Mouse (Mus musculus): ENCODE data around the gene St3gal2. TPM values are rescaled to one million over a fixed set of nuclear protein-coding genes. Genes with fewer than 3 reads are reported as not detected.

The St3gal2 gene
- polyA plus RNA-seq, 1 experiment: not detected

- WGBS: 77% methylated on average over 12 of the region's 12 CpGs
- Histone ChIP-seq H3K27ac (ENCODE audit: insufficient read depth, low read depth, low read length) (no peak overlapping the region), H3K4me1 (ENCODE audit: control insufficient read depth, insufficient read depth, low read length) (no peaks in the 10 kb centered on the region), H3K4me3 (ENCODE audit: insufficient read depth, low read depth, low read length) (no peak overlapping the region)
- TF ChIP-seq CTCF (IDR thresholded peaks at IDR 0.05; ENCODE audit: insufficient read depth, low read depth, low read length): no peak
- TF ChIP-seq POLR2A (IDR thresholded peaks at IDR 0.05; ENCODE audit: insufficient read depth, low read depth, low read length): no peak
Measured at GRCm38 (mm10) chr8:110889904-110890470, 29.7 kb upstream of the St3gal2 start.

GRCm38 (mm10) chr8:110892040-110892439, 27.7 kb upstream of the St3gal2 start:
- TF ChIP-seq POLR2A (IDR thresholded peaks at IDR 0.05; ENCODE audit: insufficient read depth, low read depth, low read length) (no peak), CTCF (IDR thresholded peaks at IDR 0.05; ENCODE audit: insufficient read depth, low read depth, low read length) (no peak)
- Histone ChIP-seq H3K27ac (ENCODE audit: insufficient read depth, low read depth, low read length) (no peak overlapping the region), H3K4me3 (ENCODE audit: insufficient read depth, low read depth, low read length) (no peak overlapping the region), H3K4me1 (ENCODE audit: control insufficient read depth, insufficient read depth, low read length) (no peaks in the 10 kb centered on the region)
- WGBS: 93% methylated on average over 7 of the region's 7 CpGs

- 100% methylated on average over 2 of the region's 2 CpGs for WGBS
- no peak for TF ChIP-seq POLR2A (IDR thresholded peaks at IDR 0.05; ENCODE audit: insufficient read depth, low read depth, low read length)
- TF ChIP-seq CTCF (IDR thresholded peaks at IDR 0.05; ENCODE audit: insufficient read depth, low read depth, low read length): no peak
- Histone ChIP-seq H3K27ac (ENCODE audit: insufficient read depth, low read depth, low read length) (no peak overlapping the region), H3K4me3 (ENCODE audit: insufficient read depth, low read depth, low read length) (no peak overlapping the region), H3K4me1 (ENCODE audit: control insufficient read depth, insufficient read depth, low read length) (no peaks in the 10 kb centered on the region)
Measured at GRCm38 (mm10) chr8:110892913-110893312, 26.8 kb upstream of the St3gal2 start.

GRCm38 (mm10) chr8:110894851-110895250, 24.9 kb upstream of the St3gal2 start:
- TF ChIP-seq CTCF (IDR thresholded peaks at IDR 0.05; ENCODE audit: insufficient read depth, low read depth, low read length) (no peak), POLR2A (IDR thresholded peaks at IDR 0.05; ENCODE audit: insufficient read depth, low read depth, low read length) (no peak)
- Histone ChIP-seq H3K27ac (ENCODE audit: insufficient read depth, low read depth, low read length) (no peak overlapping the region), H3K4me1 (ENCODE audit: control insufficient read depth, insufficient read depth, low read length) (no peaks in the 10 kb centered on the region), H3K4me3 (ENCODE audit: insufficient read depth, low read depth, low read length) (no peak overlapping the region)
- 87% methylated on average over 10 of the region's 10 CpGs for WGBS

GRCm38 (mm10) chr8:110895254-110895653, 24.5 kb upstream of the St3gal2 start:
- Histone ChIP-seq H3K27ac (ENCODE audit: insufficient read depth, low read depth, low read length) (no peak overlapping the region), H3K4me3 (ENCODE audit: insufficient read depth, low read depth, low read length) (no peak overlapping the region), H3K4me1 (ENCODE audit: control insufficient read depth, insufficient read depth, low read length) (no peaks in the 10 kb centered on the region)
- TF ChIP-seq POLR2A (IDR thresholded peaks at IDR 0.05; ENCODE audit: insufficient read depth, low read depth, low read length) (no peak), CTCF (IDR thresholded peaks at IDR 0.05; ENCODE audit: insufficient read depth, low read depth, low read length) (no peak)
- WGBS: 86% methylated on average over 9 of the region's 9 CpGs

- no peak overlapping the region for H3K4me3 ChIP-seq (ENCODE audit: insufficient read depth, low read depth, low read length)
- 93% methylated on average over 13 of the region's 13 CpGs for WGBS
- no peak for TF ChIP-seq POLR2A (IDR thresholded peaks at IDR 0.05; ENCODE audit: insufficient read depth, low read depth, low read length)
- no peak for TF ChIP-seq CTCF (IDR thresholded peaks at IDR 0.05; ENCODE audit: insufficient read depth, low read depth, low read length)
- H3K4me1 ChIP-seq (ENCODE audit: control insufficient read depth, insufficient read depth, low read length): no peaks in the 10 kb centered on the region
- H3K27ac ChIP-seq (ENCODE audit: insufficient read depth, low read depth, low read length): no peak overlapping the region
Measured at GRCm38 (mm10) chr8:110895812-110896211, 23.9 kb upstream of the St3gal2 start.

- WGBS: 93% methylated on average over 6 of the region's 6 CpGs
- H3K4me1 ChIP-seq (ENCODE audit: control insufficient read depth, insufficient read depth, low read length): no peaks in the 10 kb centered on the region
- no peak overlapping the region for H3K4me3 ChIP-seq (ENCODE audit: insufficient read depth, low read depth, low read length)
- no peak overlapping the region for H3K27ac ChIP-seq (ENCODE audit: insufficient read depth, low read depth, low read length)
- TF ChIP-seq CTCF (IDR thresholded peaks at IDR 0.05; ENCODE audit: insufficient read depth, low read depth, low read length): no peak
- TF ChIP-seq POLR2A (IDR thresholded peaks at IDR 0.05; ENCODE audit: insufficient read depth, low read depth, low read length): no peak
Measured at GRCm38 (mm10) chr8:110897495-110897894, 22.2 kb upstream of the St3gal2 start.

- WGBS: 81% methylated on average over 3 of the region's 3 CpGs
- no peak overlapping the region for H3K27ac ChIP-seq (ENCODE audit: insufficient read depth, low read depth, low read length)
- no peak overlapping the region for H3K4me3 ChIP-seq (ENCODE audit: insufficient read depth, low read depth, low read length)
- peaks cover 2% of the 10 kb centered on the region; the same call in 1 of the 2 replicates for H3K4me1 ChIP-seq (ENCODE audit: control insufficient read depth, insufficient read depth, low read length)
- TF ChIP-seq CTCF (IDR thresholded peaks at IDR 0.05; ENCODE audit: insufficient read depth, low read depth, low read length) (no peak), POLR2A (IDR thresholded peaks at IDR 0.05; ENCODE audit: insufficient read depth, low read depth, low read length) (no peak)
Measured at GRCm38 (mm10) chr8:110901056-110901455, 18.7 kb upstream of the St3gal2 start.

- TF ChIP-seq CTCF (IDR thresholded peaks at IDR 0.05; ENCODE audit: insufficient read depth, low read depth, low read length) (no peak), POLR2A (IDR thresholded peaks at IDR 0.05; ENCODE audit: insufficient read depth, low read depth, low read length) (peak; percentile 88)
- peaks cover 2% of the 10 kb centered on the region; the same call in 1 of the 2 replicates for H3K4me1 ChIP-seq (ENCODE audit: control insufficient read depth, insufficient read depth, low read length)
- H3K27ac ChIP-seq (ENCODE audit: insufficient read depth, low read depth, low read length): no peak within 1 kb of the TSS
- 3% methylated on average over 30 of the region's 30 CpGs for WGBS
- H3K4me3 ChIP-seq (ENCODE audit: insufficient read depth, low read depth, low read length): peak within 1 kb of the TSS; percentile 99
Measured at GRCm38 (mm10) chr8:110901839-110902578, 17.7 kb upstream of the St3gal2 start, which contains the start of gene Fuk. Fuk (minus strand) TSS chr8:110902488.

Measured in olfactory bulb, adult 2 months (tissue).